Mouse (Mus musculus) c-Kit-positive CD71-negative TER-119-negative erythroid progenitor cells, embryonic 14.5 days (primary cell): ENCODE data around the gene Mindy4.

Source experiments
- DNase-seq: peaks from one replicate; pipeline ENCODE4 v3.0.0-alpha.2; 2013; ENCODE audit warnings: low read depth

The Mindy4 gene

GRCm38 (mm10) chr6:55207786-55208185, 4.6 kb downstream of the Mindy4 start:
- DNase-seq = no peak

GRCm38 (mm10) chr6:55210423-55211365, 7.5 kb downstream of the Mindy4 start:
- DNase-seq = no peak

GRCm38 (mm10) chr6:55214541-55214940, 11.4 kb downstream of the Mindy4 start:
- no peak for DNase-seq

GRCm38 (mm10) chr6:55218232-55218631, 15.0 kb downstream of the Mindy4 start:
- no peak for DNase-seq

- no peak for DNase-seq
Observed at GRCm38 (mm10) chr6:55223986-55224385, 20.8 kb downstream of the Mindy4 start.

- no peak for DNase-seq
Observed at GRCm38 (mm10) chr6:55230048-55230447, 26.9 kb downstream of the Mindy4 start.

- no peak for DNase-seq
Observed at GRCm38 (mm10) chr6:55232101-55232500, 28.9 kb downstream of the Mindy4 start.

- peak; percentile 55 for DNase-seq
Observed at GRCm38 (mm10) chr6:55232524-55233264, 29.5 kb downstream of the Mindy4 start.

- DNase-seq = no peak
Observed at GRCm38 (mm10) chr6:55233326-55233725, 30.1 kb downstream of the Mindy4 start.

- DNase-seq = no peak
Observed at GRCm38 (mm10) chr6:55234636-55235035, 31.5 kb downstream of the Mindy4 start.

GRCm38 (mm10) chr6:55235733-55236132, 32.5 kb downstream of the Mindy4 start:
- no peak for DNase-seq

GRCm38 (mm10) chr6:55239931-55240330, 36.7 kb downstream of the Mindy4 start:
- DNase-seq = no peak

GRCm38 (mm10) chr6:55240591-55241260, 37.5 kb downstream of the Mindy4 start:
- no peak for DNase-seq

- DNase-seq = no peak
Observed at GRCm38 (mm10) chr6:55241479-55241878, 38.3 kb downstream of the Mindy4 start.

- DNase-seq = no peak
Observed at GRCm38 (mm10) chr6:55245680-55246079, 42.5 kb downstream of the Mindy4 start.

GRCm38 (mm10) chr6:55246441-55246840, 43.3 kb downstream of the Mindy4 start:
- no peak for DNase-seq

- no peak for DNase-seq
Observed at GRCm38 (mm10) chr6:55246911-55247438, 43.8 kb downstream of the Mindy4 start.

- DNase-seq = no peak
Observed at GRCm38 (mm10) chr6:55249263-55249662, 46.1 kb downstream of the Mindy4 start.

- DNase-seq = no peak
Observed at GRCm38 (mm10) chr6:55250809-55251208, 47.6 kb downstream of the Mindy4 start.

GRCm38 (mm10) chr6:55251596-55251995, 48.4 kb downstream of the Mindy4 start:
- DNase-seq = no peak

GRCm38 (mm10) chr6:55252731-55253247, 49.6 kb downstream of the Mindy4 start:
- no peak for DNase-seq
